Mouse (Mus musculus) limb, embryonic 11.5 days (tissue): ENCODE measurements around the gene Megf9. TPM values are rescaled to one million over a fixed set of nuclear protein-coding genes. Genes with fewer than 3 reads are reported as not detected.
A peak's percentile ranks its signal among the peaks of the same experiment; 100 is the strongest.

Source experiments
- ATAC-seq: fragments of 200-750 bp; cut with Nextera tagmentation; 2 replicates; pipeline ENCODE4 v1.8.0; 2017; ENCODE audit warnings: low read depth; ENCODE audit not compliant: insufficient number of reproducible peaks, low FRiP score, low TSS enrichment
- DNase-seq: peaks from one replicate; pipeline ENCODE4 v3.0.0-alpha.2; 2015; ENCODE audit warnings: low spot score
- H3K27ac ChIP-seq: fragments of 300-500 bp; sonication (generic); replicated peaks from 2 replicates; pipeline ENCODE4 v1.5.1; 2014; ENCODE audit warnings: low read depth, mild to moderate bottlenecking, low read length
- H3K27me3 ChIP-seq: fragments of 300-500 bp; sonication (generic); 2 replicates; pipeline ENCODE4 v1.6.1; 2014; ENCODE audit warnings: mild to moderate bottlenecking, low read length, mixed read lengths; ENCODE audit not compliant: control insufficient read depth, insufficient read depth
- H3K36me3 ChIP-seq: fragments of 300-500 bp; sonication (generic); 2 replicates; pipeline ENCODE4 v1.6.1; 2014; ENCODE audit warnings: mild to moderate bottlenecking, low read length, moderate library complexity, mixed read lengths; ENCODE audit not compliant: control insufficient read depth, insufficient read depth
- H3K4me1 ChIP-seq: fragments of 300-500 bp; sonication (generic); 2 replicates; pipeline ENCODE4 v1.6.1; 2014; ENCODE audit warnings: low read length, mixed read lengths; ENCODE audit not compliant: control insufficient read depth, insufficient read depth
- H3K4me2 ChIP-seq: fragments of 300-500 bp; sonication (generic); 2 replicates; pipeline ENCODE4 v1.6.1; 2014; ENCODE audit warnings: low read depth, mild to moderate bottlenecking, moderate library complexity; ENCODE audit not compliant: severe bottlenecking
- H3K4me3 ChIP-seq: fragments of 300-500 bp; sonication (generic); 2 replicates; pipeline ENCODE4 v1.5.1; 2014; ENCODE audit warnings: low read depth, low read length
- H3K9ac ChIP-seq: fragments of 300-500 bp; sonication (generic); 2 replicates; pipeline ENCODE4 v1.6.1; 2014; ENCODE audit warnings: mild to moderate bottlenecking, low read length
- H3K9me3 ChIP-seq: fragments of 300-500 bp; sonication (generic); 2 replicates; pipeline ENCODE4 v1.6.1; 2016; ENCODE audit warnings: low read length; ENCODE audit not compliant: control insufficient read depth
- WGBS: fragments of 180-500 bp; shearing (Covaris S2); extraction: QIAGEN DNeasy Blood & Tissue Kit; methylation state at CpG from one replicate; pipeline ENCODE4 v1.1.7; 2014; 5-methylcytosine and 5-hydroxymethylcytosine counted together
- polyA plus RNA-seq: library from polyadenylated mRNA; unstranded; fragments of >200 nt; fragmentation: Nextera tagmentation; extraction: Ambion mirVana; gene quantifications from 2 replicates; pipeline ENCODE4 v1.2.1, GENCODE M21; 2014

Gene Megf9
- polyA plus RNA-seq, 1 experiment from 2014 or later, result 11.6 TPM

DNA sequence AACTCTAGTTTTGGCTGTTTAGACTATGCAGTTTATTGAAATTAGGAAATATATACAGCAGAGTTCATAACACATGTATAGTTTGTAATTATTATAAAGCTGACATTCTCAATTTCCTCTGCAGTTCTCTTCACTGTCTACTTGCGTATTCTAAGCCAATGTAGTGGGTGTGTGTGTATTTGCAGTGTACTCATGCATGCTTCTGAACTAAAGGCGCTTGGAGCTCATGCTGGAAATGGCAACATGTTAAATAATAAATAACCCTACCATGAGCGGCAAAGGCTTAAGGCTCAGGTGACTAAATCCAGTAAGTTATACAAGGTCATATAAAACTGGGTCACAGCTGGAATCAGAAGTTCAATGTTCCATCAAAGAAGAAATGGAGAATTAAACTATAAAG is 46.4 kb downstream of the Megf9 start:
- no peaks in the 10 kb centered on the region for H3K4me1 ChIP-seq
- no peak overlapping the region for H3K27ac ChIP-seq
- H3K36me3 ChIP-seq, result no peaks in the 10 kb centered on the region
- 74% methylated on average over 3 of the region's 3 CpGs for WGBS
- DNase-seq, result no peak
- no peak overlapping the region for H3K4me2 ChIP-seq
- no peaks in the 10 kb centered on the region for H3K9me3 ChIP-seq
- no peak for ATAC-seq
- H3K4me3 ChIP-seq, result no peak overlapping the region
- H3K27me3 ChIP-seq, result no peaks in the 10 kb centered on the region
- no peak overlapping the region for H3K9ac ChIP-seq

DNA sequence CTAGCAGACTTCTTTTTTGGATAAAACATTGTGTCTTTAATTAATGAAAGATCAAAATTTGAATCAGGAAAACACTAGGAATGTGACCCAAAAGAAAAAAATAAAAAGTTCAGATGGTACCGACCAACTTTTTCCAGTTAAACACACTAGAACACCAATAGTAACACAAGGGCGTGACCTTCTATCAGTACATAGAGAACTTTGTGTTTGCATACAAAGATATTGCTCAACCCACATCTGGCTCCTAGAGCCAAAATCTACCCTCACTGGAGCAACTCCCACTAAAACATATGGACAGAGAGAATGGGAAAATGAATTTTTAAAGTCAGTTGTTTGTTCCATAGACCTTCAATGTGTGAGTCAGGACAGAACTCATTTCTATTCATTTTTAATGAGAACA is 50.7 kb downstream of the Megf9 start:
- H3K9me3 ChIP-seq, result no peaks in the 10 kb centered on the region
- ATAC-seq (no peak), DNase-seq (no peak)
- no peaks in the 10 kb centered on the region for H3K36me3 ChIP-seq
- no peak overlapping the region for H3K4me2 ChIP-seq
- H3K4me3 ChIP-seq, result no peak overlapping the region
- 88% methylated on average over 2 of the region's 2 CpGs for WGBS
- no peaks in the 10 kb centered on the region for H3K4me1 ChIP-seq
- no peaks in the 10 kb centered on the region for H3K27me3 ChIP-seq
- H3K27ac ChIP-seq, result no peak overlapping the region
- no peak overlapping the region for H3K9ac ChIP-seq

GRCm38 (mm10) chr4:70481931-70482330 is 52.9 kb downstream of the Megf9 start:
- no peaks in the 10 kb centered on the region for H3K36me3 ChIP-seq
- no peaks in the 10 kb centered on the region for H3K4me1 ChIP-seq
- no peak for ATAC-seq
- H3K4me3 ChIP-seq, result no peak overlapping the region
- no peak for DNase-seq
- no peaks in the 10 kb centered on the region for H3K27me3 ChIP-seq
- no peak overlapping the region for H3K27ac ChIP-seq
- H3K4me2 ChIP-seq, result no peak overlapping the region
- 88% methylated on average over 4 of the region's 4 CpGs for WGBS
- no peak overlapping the region for H3K9ac ChIP-seq
- no peaks in the 10 kb centered on the region for H3K9me3 ChIP-seq

GRCm38 (mm10) chr4:70471398-70471797 is 63.4 kb downstream of the Megf9 start:
- ATAC-seq (no peak), DNase-seq (no peak)
- Histone ChIP-seq H3K4me1 (no peaks in the 10 kb centered on the region), H3K4me2 (no peak overlapping the region), H3K27ac (no peak overlapping the region), H3K9ac (no peak overlapping the region), H3K9me3 (no peaks in the 10 kb centered on the region), H3K27me3 (no peaks in the 10 kb centered on the region), H3K4me3 (no peak overlapping the region), H3K36me3 (no peaks in the 10 kb centered on the region)
- 81% methylated on average over 2 of the region's 2 CpGs for WGBS

DNA sequence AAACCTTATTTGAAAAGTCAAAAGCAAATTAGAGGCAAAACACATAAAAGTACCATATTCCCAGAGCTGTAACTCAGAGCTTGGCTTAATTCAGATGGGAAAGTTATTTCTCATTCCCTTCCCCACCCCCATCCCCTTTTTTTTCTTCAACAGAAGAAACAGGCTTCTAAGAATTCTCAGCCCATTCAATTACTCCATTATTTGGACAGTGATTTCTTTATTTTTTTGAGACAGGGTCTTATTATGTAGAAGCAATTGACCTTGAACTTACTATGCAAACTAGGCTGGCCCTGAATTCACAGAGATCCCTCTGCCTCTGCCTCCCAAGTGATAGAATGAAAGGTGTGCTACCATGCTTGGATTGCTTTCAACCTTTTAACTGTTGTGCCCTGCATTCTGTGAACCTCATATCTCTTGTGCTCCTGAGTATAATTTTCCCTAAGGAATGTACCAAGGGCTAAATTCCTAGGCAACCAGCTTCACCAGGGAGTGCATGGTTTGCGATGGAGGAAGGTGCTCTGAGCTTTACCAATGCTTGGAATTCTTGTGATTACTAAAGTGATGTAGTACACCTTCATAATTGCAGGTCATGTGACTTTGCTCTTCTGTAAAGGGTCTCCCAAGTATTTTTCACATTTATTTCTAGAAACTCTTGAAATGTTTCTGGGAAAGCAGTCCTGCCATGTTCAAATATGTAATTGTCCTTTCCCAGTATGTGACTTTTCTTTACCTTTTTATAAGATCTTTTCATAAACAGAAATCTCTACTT is 68.7 kb downstream of the Megf9 start:
- Histone ChIP-seq H3K9ac (no peak overlapping the region), H3K4me3 (no peak overlapping the region), H3K27me3 (no peaks in the 10 kb centered on the region), H3K9me3 (no peaks in the 10 kb centered on the region), H3K36me3 (no peaks in the 10 kb centered on the region), H3K4me1 (no peaks in the 10 kb centered on the region), H3K4me2 (no peak overlapping the region), H3K27ac (no peak overlapping the region)
- no peak for ATAC-seq
- DNase-seq, result no peak
- WGBS, result 87% methylated on average over 1 of the region's 1 CpGs

GRCm38 (mm10) chr4:70463302-70463701 is 71.5 kb downstream of the Megf9 start:
- Histone ChIP-seq H3K27me3 (no peaks in the 10 kb centered on the region), H3K9me3 (no peaks in the 10 kb centered on the region), H3K4me2 (no peak overlapping the region), H3K27ac (no peak overlapping the region), H3K9ac (no peak overlapping the region), H3K4me1 (no peaks in the 10 kb centered on the region), H3K36me3 (no peaks in the 10 kb centered on the region), H3K4me3 (no peak overlapping the region)
- no peak for ATAC-seq
- WGBS, result 91% methylated on average over 2 of the region's 2 CpGs
- no peak for DNase-seq

DNA sequence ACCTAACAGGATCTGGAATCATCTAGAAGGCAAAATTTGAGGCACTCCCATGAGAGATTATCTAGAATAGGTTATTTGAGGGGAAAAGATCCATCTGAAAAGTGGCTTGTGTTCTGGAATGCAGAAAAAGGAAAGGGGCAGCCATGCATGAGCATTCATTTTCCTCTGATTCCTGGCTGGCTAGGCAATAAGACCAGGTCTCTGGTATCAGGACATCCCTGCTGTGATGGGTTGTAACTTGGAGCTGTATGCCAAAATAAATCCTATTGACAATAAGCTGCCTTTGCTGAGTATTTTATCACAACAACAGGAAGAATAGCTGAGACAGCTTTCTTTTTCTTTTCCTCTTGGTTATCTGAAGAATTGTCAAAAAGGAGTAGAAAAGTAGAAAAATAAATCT is 73.4 kb downstream of the Megf9 start:
- Histone ChIP-seq H3K36me3 (no peaks in the 10 kb centered on the region), H3K9ac (no peak overlapping the region), H3K4me3 (no peak overlapping the region), H3K4me1 (no peaks in the 10 kb centered on the region), H3K27me3 (no peaks in the 10 kb centered on the region), H3K9me3 (no peaks in the 10 kb centered on the region), H3K4me2 (no peak overlapping the region), H3K27ac (no peak overlapping the region)
- ATAC-seq (no peak), DNase-seq (no peak)

- no peak overlapping the region for H3K4me2 ChIP-seq
- no peak overlapping the region for H3K4me3 ChIP-seq
- no peaks in the 10 kb centered on the region for H3K4me1 ChIP-seq
- no peaks in the 10 kb centered on the region for H3K9me3 ChIP-seq
- 89% methylated on average over 3 of the region's 3 CpGs for WGBS
- ATAC-seq, result no peak
- H3K27ac ChIP-seq, result no peak overlapping the region
- H3K9ac ChIP-seq, result no peak overlapping the region
- H3K36me3 ChIP-seq, result no peaks in the 10 kb centered on the region
- no peak for DNase-seq
- H3K27me3 ChIP-seq, result no peaks in the 10 kb centered on the region
Measured at GRCm38 (mm10) chr4:70452161-70452560, 82.6 kb downstream of the Megf9 start.

GRCm38 (mm10) chr4:70451750-70452149 is 83.0 kb downstream of the Megf9 start:
- Histone ChIP-seq H3K27ac (no peak overlapping the region), H3K4me2 (no peak overlapping the region), H3K27me3 (no peaks in the 10 kb centered on the region), H3K9me3 (no peaks in the 10 kb centered on the region), H3K9ac (no peak overlapping the region), H3K4me1 (no peaks in the 10 kb centered on the region), H3K4me3 (no peak overlapping the region), H3K36me3 (no peaks in the 10 kb centered on the region)
- no peak for ATAC-seq
- DNase-seq, result peak; percentile 45
- WGBS, result 0% methylated on average over 2 of the region's 2 CpGs
